Mouse (Mus musculus): ENCODE measurements at regions not wholly inside any gene's neighbourhood (a gene's known extent, or its start where the extent isn't known, plus 50 kb on each side); places are given as distances from the start of the nearest gene placed in this dataset.

DNA sequence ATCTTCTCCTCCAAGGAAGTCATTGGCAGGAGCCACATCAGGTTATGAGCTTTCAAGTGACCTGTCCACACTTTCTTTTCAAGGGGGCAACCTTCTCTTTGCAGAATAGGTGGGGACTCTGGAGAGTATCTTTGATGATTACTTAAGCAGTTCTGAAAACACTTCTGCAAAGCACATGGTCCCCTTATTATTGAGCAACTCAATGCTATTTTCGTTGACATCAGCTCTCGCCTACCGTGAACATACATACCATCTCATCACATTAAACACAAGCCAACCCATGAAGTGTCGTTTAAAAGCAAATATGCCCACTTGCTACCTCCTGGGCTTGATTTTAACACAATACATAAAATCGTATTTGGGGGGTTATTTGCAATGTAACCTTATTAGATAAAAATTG lies 141.8 kb downstream of the Maf start:
- H3K27ac ChIP-seq (replicated peaks; ENCODE audit: low read depth, low read length) = no peak overlapping the region
- H3K4me1 ChIP-seq (ENCODE audit: control insufficient read depth, insufficient read depth, insufficient read length, low read length) = no peaks in the 10 kb centered on the region; the same call in 1 of the 2 replicates
- H3K4me3 ChIP-seq (ENCODE audit: insufficient read depth, low read depth, low read length) = no peak overlapping the region

DNA sequence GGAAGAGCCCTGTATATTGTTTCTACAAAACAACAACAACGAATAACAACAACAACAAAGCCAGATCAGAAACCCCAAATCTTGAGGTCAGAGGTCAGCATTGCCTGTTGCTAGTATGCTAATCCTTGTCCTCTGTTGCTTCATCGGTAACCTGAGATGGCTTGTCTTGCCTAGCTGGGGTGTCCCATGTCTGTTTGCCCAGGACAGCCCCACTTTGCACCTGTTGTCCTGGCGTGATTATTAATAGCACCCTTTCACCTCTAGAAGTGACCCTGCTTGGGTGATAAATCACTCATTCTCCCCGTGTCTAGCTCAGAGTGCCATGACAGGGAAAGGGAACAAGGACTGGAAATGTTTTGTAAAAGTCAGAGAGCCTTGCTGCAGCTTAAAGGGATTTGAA lies 145.2 kb downstream of the Maf start:
- Histone ChIP-seq H3K4me3 (ENCODE audit: insufficient read depth, low read depth, low read length) (no peak overlapping the region), H3K27ac (replicated peaks; ENCODE audit: low read depth, low read length) (no peak overlapping the region)

DNA sequence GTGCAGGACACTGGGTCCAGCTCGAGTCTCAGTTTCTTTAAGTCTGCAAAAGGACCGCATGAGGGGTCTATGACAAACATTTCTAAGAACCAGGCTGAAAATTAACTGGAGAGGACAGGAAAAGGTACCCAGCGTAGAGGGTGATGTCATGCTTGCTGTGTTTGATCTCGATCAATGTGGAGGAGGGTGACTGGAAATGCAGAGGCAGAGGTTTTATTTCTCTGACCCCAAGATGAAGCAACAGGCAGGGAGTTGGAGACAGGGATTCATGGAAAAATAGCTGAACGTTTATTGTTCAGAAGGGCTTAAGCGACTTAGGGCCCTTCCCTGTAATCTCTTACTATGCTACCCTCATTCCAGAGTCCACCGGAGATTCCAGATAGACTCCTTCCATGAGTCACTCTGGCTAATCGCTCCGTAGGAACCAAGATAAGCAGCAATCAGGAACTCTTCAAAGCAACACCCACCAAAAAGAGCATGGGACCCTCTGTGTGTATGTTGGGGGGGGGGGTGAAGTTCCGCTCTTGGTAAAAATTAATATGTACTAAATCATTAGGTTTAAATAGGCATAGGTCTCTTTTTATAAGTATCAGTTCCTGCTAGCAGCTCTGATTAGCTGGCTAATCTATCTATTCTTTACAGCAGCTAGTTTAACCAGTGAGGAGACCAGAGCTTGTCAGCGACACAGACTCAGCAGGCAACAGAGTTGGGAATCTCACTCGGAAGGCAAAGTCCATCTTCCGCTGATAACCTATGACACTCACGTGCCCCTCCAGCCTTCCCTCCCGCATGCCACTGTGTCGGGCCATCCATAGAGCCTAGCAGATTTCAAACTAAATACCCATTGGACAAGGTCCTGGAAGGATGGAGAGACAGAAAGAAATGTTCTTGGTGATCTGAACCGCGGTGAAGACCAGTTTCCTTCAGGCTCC lies 146.3 kb downstream of the Maf start:
- Histone ChIP-seq H3K27ac (replicated peaks; ENCODE audit: low read depth, low read length) (no peak overlapping the region), H3K4me3 (ENCODE audit: insufficient read depth, low read depth, low read length) (no peak overlapping the region), H3K4me1 (ENCODE audit: control insufficient read depth, insufficient read depth, insufficient read length, low read length) (peaks cover 2% of the 10 kb centered on the region; the same call in 1 of the 2 replicates)

More for the DNA sequence above, 145.2 kb downstream of the Maf start:
- peaks cover 2% of the 10 kb centered on the region; the same call in 1 of the 2 replicates for H3K4me1 ChIP-seq (ENCODE audit: control insufficient read depth, insufficient read depth, insufficient read length, low read length)

DNA sequence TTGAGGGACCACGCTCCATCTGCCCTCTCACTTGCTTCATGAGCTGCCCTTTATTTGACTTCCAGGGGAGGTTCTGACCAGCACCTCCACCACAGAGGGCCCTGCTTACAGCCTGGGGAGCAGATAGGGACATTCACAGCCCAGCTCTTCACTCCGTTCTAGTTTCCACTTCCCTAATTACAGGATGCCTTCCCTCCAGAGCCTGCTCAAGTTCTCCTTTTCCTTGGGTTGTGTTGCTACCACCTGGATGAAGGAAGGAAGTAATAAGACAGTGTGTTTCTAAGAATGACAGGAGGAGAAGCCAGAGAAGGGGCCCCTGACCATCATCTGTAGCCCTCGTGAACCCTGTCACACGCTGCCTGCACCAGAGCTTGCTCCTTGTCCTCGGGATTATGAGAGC lies 152.1 kb downstream of the Maf start:
- no peak overlapping the region for H3K4me3 ChIP-seq (ENCODE audit: insufficient read depth, low read depth, low read length)
- H3K4me1 ChIP-seq (ENCODE audit: control insufficient read depth, insufficient read depth, insufficient read length, low read length) = 0 out of 2 replicates have a peak, but pooled peaks cover 2% of the 10 kb centered on the region

DNA sequence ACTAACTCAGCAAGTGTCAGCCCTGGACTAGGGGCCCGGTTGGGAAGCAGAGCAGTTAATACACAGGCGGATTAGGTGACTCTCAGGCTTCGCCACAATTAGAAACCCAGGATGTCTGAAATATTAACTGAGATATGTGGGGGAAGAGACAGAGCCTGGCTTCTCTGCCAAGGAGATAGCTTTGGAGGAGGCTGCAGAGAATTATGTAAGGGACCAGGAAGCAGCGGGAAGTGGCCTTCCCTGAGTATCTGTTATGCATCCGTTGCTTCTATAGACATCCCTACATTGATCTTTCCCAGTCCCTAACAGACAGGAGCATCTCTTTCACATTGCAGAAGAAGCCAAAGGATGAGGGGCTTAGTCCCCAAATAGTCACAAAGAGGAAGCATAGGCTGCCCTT lies 153.4 kb downstream of the Maf start:
- no peak overlapping the region for H3K27ac ChIP-seq (replicated peaks; ENCODE audit: low read depth, low read length)
- no peak overlapping the region for H3K4me3 ChIP-seq (ENCODE audit: insufficient read depth, low read depth, low read length)
- H3K4me1 ChIP-seq (ENCODE audit: control insufficient read depth, insufficient read depth, insufficient read length, low read length) = 0 out of 2 replicates have a peak, but pooled peaks cover 2% of the 10 kb centered on the region

More for the DNA sequence above, 152.1 kb downstream of the Maf start:
- no peak overlapping the region for H3K27ac ChIP-seq (replicated peaks; ENCODE audit: low read depth, low read length)

DNA sequence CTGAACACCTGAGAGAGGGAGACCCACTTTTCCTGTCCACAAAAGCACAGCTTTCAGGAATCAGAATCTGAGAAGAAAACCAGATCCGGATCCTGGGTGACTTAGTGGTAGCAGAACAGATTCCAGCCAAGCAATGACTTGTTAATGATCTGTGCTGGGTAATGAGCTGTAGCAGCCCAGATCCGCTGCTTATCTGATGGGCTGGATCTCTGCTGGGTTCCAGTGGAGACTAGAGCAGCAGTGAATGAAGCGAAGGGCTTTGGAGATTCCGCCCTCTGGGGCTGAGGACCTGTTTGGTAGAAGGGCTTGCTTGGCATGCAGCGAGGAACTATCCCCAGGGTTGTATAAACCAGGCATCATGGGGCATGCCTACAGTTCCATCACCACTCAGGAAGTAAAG lies 156.3 kb downstream of the Maf start:
- H3K4me1 ChIP-seq (ENCODE audit: control insufficient read depth, insufficient read depth, insufficient read length, low read length) = no peaks in the 10 kb centered on the region
- no peak overlapping the region for H3K4me3 ChIP-seq (ENCODE audit: insufficient read depth, low read depth, low read length)
- H3K27ac ChIP-seq (replicated peaks; ENCODE audit: low read depth, low read length) = no peak overlapping the region

DNA sequence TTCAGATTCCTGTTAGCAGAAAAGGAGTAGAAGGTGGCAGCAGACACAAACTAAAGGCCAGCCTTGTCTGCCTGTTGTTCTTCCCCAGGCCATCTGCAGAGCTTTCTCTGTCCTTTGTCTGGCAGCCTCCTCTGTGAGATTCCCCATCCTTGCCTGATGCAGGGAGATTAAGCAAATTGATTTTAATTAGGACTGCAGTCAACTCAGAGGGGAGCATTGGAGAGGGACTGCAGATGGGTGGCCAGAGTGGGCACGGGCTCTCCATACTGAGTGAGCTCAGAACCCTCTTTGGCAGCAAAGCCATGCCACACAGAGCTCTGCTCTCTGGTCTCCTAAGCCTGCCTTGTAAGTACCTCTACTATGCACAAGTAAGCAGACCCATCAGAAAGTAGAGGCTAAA lies 158.5 kb downstream of the Maf start:
- Histone ChIP-seq H3K4me1 (ENCODE audit: control insufficient read depth, insufficient read depth, insufficient read length, low read length) (no peaks in the 10 kb centered on the region), H3K27ac (replicated peaks; ENCODE audit: low read depth, low read length) (no peak overlapping the region), H3K4me3 (ENCODE audit: insufficient read depth, low read depth, low read length) (no peak overlapping the region)

DNA sequence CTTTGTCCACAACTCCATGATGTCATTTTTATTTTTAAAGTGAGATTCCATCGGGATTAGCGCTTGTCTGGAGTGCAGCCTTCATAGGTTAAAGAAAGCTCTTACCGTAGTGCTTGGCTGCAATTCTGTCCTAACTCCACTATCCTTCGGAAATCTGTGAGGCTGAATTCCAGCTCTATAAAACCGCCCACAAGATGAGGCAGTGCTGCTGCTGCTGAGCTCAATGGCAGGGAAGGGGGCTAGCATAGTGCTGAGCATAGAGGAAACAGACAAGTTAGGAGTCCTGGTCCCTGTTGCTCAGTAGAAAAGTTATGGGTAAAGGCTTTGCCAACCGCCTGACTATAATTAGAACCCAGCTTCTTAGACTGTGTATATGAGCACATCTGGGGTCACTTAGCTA lies 163.5 kb downstream of the Maf start:
- H3K27ac ChIP-seq (replicated peaks; ENCODE audit: low read depth, low read length) = no peak overlapping the region
- H3K4me3 ChIP-seq (ENCODE audit: insufficient read depth, low read depth, low read length) = no peak overlapping the region
- no peaks in the 10 kb centered on the region for H3K4me1 ChIP-seq (ENCODE audit: control insufficient read depth, insufficient read depth, insufficient read length, low read length)

DNA sequence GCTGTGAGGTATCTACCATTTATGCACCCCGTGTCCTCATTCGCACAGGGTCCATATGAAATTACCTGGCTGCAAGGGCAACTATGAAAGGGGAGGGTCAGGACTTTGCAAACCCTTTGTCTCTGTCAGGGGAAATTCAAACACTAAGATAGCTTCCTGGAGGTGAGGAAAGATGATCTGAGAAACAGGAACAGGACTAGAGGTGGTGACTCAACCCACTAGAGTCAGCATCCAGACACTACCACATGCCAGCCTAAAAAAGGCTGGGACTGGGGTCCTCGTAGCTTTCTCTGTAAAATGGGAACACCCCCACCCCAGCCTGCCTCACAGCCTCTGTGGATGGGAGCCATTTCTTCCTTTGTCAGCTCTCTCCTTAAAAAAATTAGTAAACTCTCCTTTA lies 164.7 kb downstream of the Maf start:
- H3K27ac ChIP-seq (replicated peaks; ENCODE audit: low read depth, low read length) = no peak overlapping the region
- H3K4me3 ChIP-seq (ENCODE audit: insufficient read depth, low read depth, low read length) = no peak overlapping the region
- no peaks in the 10 kb centered on the region for H3K4me1 ChIP-seq (ENCODE audit: control insufficient read depth, insufficient read depth, insufficient read length, low read length)

DNA sequence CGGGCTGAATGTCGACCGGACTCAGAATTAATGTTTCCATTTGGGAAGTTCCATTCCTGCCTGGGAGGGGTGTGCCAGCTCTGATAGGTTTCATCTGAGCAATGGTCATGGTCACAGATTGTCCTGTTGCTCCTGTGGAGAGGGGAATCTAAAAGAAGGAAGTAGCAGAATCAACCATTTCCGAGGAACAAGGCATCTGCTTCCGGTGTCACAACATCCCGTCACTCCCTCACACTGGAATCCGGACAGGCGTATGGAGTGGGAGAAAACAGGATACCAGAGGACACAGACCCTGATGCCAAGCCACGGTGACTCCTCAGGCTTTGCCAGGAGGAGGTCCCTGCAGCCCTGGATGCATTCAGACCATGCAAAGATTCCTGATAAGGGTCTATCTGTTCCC lies 168.0 kb downstream of the Maf start:
- H3K4me1 ChIP-seq (ENCODE audit: control insufficient read depth, insufficient read depth, insufficient read length, low read length) = no peaks in the 10 kb centered on the region
- H3K4me3 ChIP-seq (ENCODE audit: insufficient read depth, low read depth, low read length) = peak overlapping the region; percentile 22; the same call in 1 of the 2 replicates
- no peak overlapping the region for H3K27ac ChIP-seq (replicated peaks; ENCODE audit: low read depth, low read length)

DNA sequence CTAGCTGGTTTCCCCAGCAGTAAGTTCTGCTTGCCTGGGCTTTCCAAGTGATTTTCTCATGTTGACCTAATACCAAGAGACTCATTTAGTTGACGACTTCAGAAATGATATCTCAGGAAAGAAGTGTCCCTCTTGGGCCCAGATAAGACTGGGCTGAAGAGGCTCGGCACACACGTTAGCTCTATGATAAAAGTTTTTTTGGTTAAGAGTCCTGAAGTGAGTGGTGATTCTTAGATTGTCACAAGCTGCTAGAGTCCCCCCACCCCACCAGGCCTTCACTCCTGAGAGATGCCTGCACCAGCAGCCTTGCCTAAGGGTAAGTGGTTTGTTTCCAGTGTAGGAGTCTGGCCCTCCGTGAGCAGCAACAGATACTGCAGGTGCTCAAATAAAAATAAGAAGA lies 169.4 kb downstream of the Maf start:
- Histone ChIP-seq H3K4me1 (ENCODE audit: control insufficient read depth, insufficient read depth, insufficient read length, low read length) (no peaks in the 10 kb centered on the region), H3K27ac (replicated peaks; ENCODE audit: low read depth, low read length) (no peak overlapping the region)

DNA sequence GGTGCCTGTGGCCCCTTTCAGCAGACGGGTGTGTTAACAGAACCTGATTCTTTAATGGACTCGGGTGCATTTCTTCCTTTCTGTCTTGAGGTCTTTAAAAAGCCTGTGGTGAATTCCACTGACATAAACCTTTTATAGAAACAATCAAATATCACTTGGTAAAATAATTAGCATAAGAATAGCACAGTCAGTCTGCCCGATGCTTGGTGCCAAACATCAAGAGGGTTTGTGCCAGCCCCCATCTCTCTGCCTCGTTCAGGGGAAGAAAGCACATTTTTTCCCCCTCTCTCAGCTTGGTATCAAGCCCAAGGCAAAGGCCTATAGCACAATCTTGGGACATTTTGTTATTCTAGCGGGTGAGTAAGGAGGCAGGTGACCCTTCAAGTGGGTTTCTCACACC lies 169.8 kb downstream of the Maf start:
- H3K4me3 ChIP-seq (ENCODE audit: insufficient read depth, low read depth, low read length) = no peak overlapping the region
- H3K4me1 ChIP-seq (ENCODE audit: control insufficient read depth, insufficient read depth, insufficient read length, low read length) = no peaks in the 10 kb centered on the region
- H3K27ac ChIP-seq (replicated peaks; ENCODE audit: low read depth, low read length) = no peak overlapping the region

More for the DNA sequence above, 169.4 kb downstream of the Maf start:
- H3K4me3 ChIP-seq (ENCODE audit: insufficient read depth, low read depth, low read length) = no peak overlapping the region

DNA sequence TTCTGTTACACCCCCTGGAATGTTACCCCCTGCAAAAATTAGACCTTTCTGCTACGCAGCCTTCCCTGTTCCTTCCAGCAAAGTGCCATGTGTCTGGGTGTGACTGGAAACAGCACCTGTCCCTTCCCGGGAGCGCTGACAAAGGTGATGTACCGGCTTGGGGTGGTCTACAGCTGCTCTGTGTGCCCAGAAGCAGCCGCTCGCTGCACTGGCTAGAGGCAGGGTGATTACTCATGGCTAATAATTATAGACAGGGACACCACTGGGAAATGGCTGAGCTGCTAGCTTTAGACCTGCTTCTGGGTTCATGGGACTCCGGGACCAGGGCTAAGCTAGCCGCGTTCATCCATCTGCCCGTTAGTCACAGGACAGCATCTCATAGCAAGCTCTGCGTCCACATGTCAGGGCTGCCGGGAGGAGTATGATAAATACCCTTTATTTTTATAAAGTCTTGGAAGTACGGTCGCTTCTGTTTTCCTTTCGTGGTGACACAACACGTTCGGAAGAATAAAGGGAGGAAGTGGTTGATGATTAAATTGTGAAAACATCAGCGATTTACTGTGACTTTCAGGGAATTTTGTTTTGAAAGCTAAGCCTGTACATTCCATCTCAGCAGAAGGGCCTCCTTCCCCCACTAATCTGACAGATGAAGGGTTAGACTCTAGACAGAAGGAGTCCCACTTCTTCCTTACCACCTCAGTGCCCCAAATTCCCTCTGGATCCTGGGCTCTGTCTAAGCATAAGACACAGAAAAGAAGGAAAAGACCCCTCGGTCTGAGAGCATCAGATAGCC lies 170.8 kb downstream of the Maf start:
- Histone ChIP-seq H3K27ac (replicated peaks; ENCODE audit: low read depth, low read length) (no peak overlapping the region), H3K4me1 (ENCODE audit: control insufficient read depth, insufficient read depth, insufficient read length, low read length) (no peaks in the 10 kb centered on the region), H3K4me3 (ENCODE audit: insufficient read depth, low read depth, low read length) (no peak overlapping the region)

DNA sequence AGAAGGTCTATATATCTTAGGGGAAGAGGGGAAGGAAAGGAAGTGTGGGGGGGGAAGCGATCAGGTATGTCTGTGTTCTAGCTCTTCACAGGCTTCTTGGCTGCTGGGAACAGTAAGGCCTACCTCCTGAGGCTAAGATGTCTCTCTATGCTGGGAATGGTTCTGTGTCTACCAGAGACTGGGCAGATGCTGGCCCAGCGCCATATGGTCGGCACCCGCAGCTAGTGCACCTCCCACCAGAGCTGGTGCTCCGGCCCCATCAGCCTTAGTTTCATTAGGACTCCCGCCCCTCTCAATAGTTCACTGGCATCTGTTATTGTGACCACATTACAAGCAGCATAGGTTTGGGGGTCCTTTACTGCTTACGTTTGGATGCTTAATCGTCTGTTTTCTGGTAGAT lies 171.6 kb downstream of the Maf start:
- Histone ChIP-seq H3K4me1 (ENCODE audit: control insufficient read depth, insufficient read depth, insufficient read length, low read length) (no peaks in the 10 kb centered on the region), H3K4me3 (ENCODE audit: insufficient read depth, low read depth, low read length) (no peak overlapping the region), H3K27ac (replicated peaks; ENCODE audit: low read depth, low read length) (no peak overlapping the region)

DNA sequence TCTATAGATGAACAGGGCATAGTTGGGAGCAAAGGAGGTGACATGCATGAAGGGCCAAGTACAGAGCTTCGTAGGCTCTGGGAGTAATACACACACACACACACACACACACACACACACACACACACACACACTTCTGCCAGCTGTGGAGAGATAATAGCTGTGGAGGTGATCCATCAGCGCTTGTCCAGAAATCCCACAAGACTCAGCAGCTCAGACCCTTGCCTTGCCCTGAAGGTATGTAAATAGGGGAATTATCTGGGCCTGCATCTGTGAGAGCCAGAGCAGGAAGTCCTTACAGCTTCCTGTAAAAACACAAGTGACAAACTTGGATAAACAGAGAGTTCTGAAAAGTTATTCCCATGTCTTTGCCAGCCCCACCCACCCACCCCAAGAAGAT lies 173.6 kb downstream of the Maf start:
- H3K4me3 ChIP-seq (ENCODE audit: insufficient read depth, low read depth, low read length) = no peak overlapping the region
- no peaks in the 10 kb centered on the region for H3K4me1 ChIP-seq (ENCODE audit: control insufficient read depth, insufficient read depth, insufficient read length, low read length)
- H3K27ac ChIP-seq (replicated peaks; ENCODE audit: low read depth, low read length) = no peak overlapping the region

Data from brown adipose tissue, adult 24 weeks (tissue).